Mouse (Mus musculus) G1E (cell line): ENCODE data around the gene Grn.

Source experiments
- CTCF ChIP-seq: IDR thresholded peaks from 2 replicates; pipeline ENCODE4 v1.5.1; 2012; ENCODE audit warnings: low read depth, low read length, inconsistent platforms, mixed read lengths
- GATA1 ChIP-seq: IDR thresholded peaks from 2 replicates; pipeline ENCODE4 v1.6.1; 2012; ENCODE audit warnings: borderline replicate concordance, low read length, inconsistent platforms, mixed read lengths
- POLR2AphosphoS5 ChIP-seq: IDR thresholded peaks from 2 replicates; pipeline ENCODE4 v1.6.1; 2012; ENCODE audit warnings: low read depth, low read length, inconsistent platforms; ENCODE audit not compliant: insufficient replicate concordance
- TAL1 ChIP-seq: conservative IDR thresholded peaks from 2 replicates; pipeline ENCODE4 v1.6.1; 2012; ENCODE audit warnings: low read depth, low read length, inconsistent platforms, mixed read lengths

DNA sequence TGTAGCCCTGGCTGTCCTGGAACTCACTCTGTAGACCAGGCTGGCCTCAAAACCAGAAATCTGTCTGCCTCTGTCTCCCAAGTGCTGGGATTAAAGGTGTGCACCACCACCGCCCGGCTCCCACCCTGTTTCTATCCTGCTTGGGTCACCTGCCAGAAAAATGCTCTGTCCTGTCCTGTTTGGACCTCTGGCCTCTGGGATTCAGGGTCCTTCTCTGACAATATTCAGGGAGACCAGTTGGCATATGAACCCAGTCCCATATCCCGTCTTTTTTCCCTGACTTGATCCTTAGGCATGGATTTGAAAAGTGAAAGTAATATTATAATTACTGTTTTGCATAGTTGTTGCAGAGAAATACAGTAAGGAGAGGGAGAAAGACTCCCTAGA is 1.6 kb downstream of the Grn start:
- TF ChIP-seq CTCF (no peak), TAL1 (no peak), GATA1 (no peak), POLR2AphosphoS5 (no peak)
